Mouse (Mus musculus) spleen, adult 18-20 months (tissue): ENCODE measurements around the gene Mars.

ENCODE experiments used
- DNase-seq, 2 experiments: peaks; one replicate each; pipeline ENCODE4 v3.0.0; 2022; ENCODE audit warnings: mixed read lengths in 2 of 2

Gene Mars

GRCm38 (mm10) chr10:127257790-127258189 lies 53.8 kb downstream of the Mars start:
- no peak for DNase-seq

- DNase-seq, result no peak
These were observed 55.8 kb downstream of the Mars start for GRCm38 (mm10) chr10:127255625-127256345.

GRCm38 (mm10) chr10:127250810-127251209 lies 60.8 kb downstream of the Mars start:
- DNase-seq, result no peak
